Mouse (Mus musculus): Measurements from ENCODE around the gene Slc39a1. TPM values are rescaled to one million over a fixed set of nuclear protein-coding genes. Genes with fewer than 3 reads are reported as not detected.

Slc39a1 gene
- polyA plus RNA-seq, 1 experiment from 2014 or later: 54.0 TPM

GRCm38 (mm10) chr3:90231075-90231474 is 16.9 kb upstream of the Slc39a1 start:
- Histone ChIP-seq H3K27me3 (ENCODE audit: insufficient read depth, low read length) (no peaks in the 10 kb centered on the region), H3K27ac (ENCODE audit: low read depth) (peak overlapping the region; percentile 92), H3K4me1 (ENCODE audit: insufficient read depth) (peaks cover 15% of the 10 kb centered on the region; the same call in 1 of the 2 replicates), H3K36me3 (replicated peaks; ENCODE audit: insufficient read depth, low read length) (peaks cover 20% of the 10 kb centered on the region), H3K9me3 (ENCODE audit: low read length) (peaks cover 3% of the 10 kb centered on the region; the same call in 1 of the 2 replicates), H3K4me3 (ENCODE audit: low read depth, low read length) (peak overlapping the region; percentile 65), H3K4me2 (ENCODE audit: low read depth, low read length) (peak overlapping the region; percentile 78), H3K9ac (replicated peaks) (peak overlapping the region; percentile 80; the same call in 1 of the 2 replicates)
- DNase-seq: no peak
- WGBS (ENCODE audit: insufficient replicate concordance): 10% methylated on average over 8 of the region's 8 CpGs
- TF ChIP-seq EP300 (IDR thresholded peaks at IDR 0.05; ENCODE audit: low read depth): no peak
- TF ChIP-seq CTCF (IDR thresholded peaks at IDR 0.05; ENCODE audit: low read depth): no peak
- ATAC-seq: no peak

- TF ChIP-seq EP300 (IDR thresholded peaks at IDR 0.05; ENCODE audit: low read depth): no peak
- peak; percentile 12; the same call in 1 of the 2 replicates for TF ChIP-seq CTCF (IDR thresholded peaks at IDR 0.05; ENCODE audit: low read depth)
- ATAC-seq (peak; percentile 98), DNase-seq (peak; percentile 91)
- H3K4me1 ChIP-seq (ENCODE audit: insufficient read depth): peaks cover 15% of the 10 kb centered on the region; the same call in 1 of the 2 replicates
- H3K9ac ChIP-seq (replicated peaks): peak within 1 kb of the TSS; percentile 80
- peaks cover 20% of the 10 kb centered on the region for H3K36me3 ChIP-seq (replicated peaks; ENCODE audit: insufficient read depth, low read length)
- H3K4me2 ChIP-seq (ENCODE audit: low read depth, low read length): peak within 1 kb of the TSS; percentile 78
- under 1% methylated on average over 61 of the region's 61 CpGs for WGBS (ENCODE audit: insufficient replicate concordance)
- peak within 1 kb of the TSS; percentile 92 for H3K27ac ChIP-seq (ENCODE audit: low read depth)
- H3K9me3 ChIP-seq (ENCODE audit: low read length): peaks cover 3% of the 10 kb centered on the region; the same call in 1 of the 2 replicates
- H3K27me3 ChIP-seq (ENCODE audit: insufficient read depth, low read length): no peaks in the 10 kb centered on the region
- peak within 1 kb of the TSS; percentile 65 for H3K4me3 ChIP-seq (ENCODE audit: low read depth, low read length)
Observed at GRCm38 (mm10) chr3:90231507-90232333, 16.3 kb upstream of the Slc39a1 start, which contains the start of gene Jtb. Gene Jtb, plus strand, starts transcription at chr3:90231597.

GRCm38 (mm10) chr3:90241251-90241650 is 6.7 kb upstream of the Slc39a1 start:
- ATAC-seq: no peak
- Histone ChIP-seq H3K4me1 (ENCODE audit: insufficient read depth) (peaks cover 24% of the 10 kb centered on the region), H3K36me3 (replicated peaks; ENCODE audit: insufficient read depth, low read length) (no peaks in the 10 kb centered on the region; the same call in 1 of the 2 replicates), H3K27me3 (ENCODE audit: insufficient read depth, low read length) (no peaks in the 10 kb centered on the region), H3K4me2 (ENCODE audit: low read depth, low read length) (no peak overlapping the region), H3K4me3 (ENCODE audit: low read depth, low read length) (no peak overlapping the region), H3K27ac (ENCODE audit: low read depth) (no peak overlapping the region), H3K9me3 (ENCODE audit: low read length) (no peaks in the 10 kb centered on the region), H3K9ac (replicated peaks) (no peak overlapping the region)
- TF ChIP-seq CTCF (IDR thresholded peaks at IDR 0.05; ENCODE audit: low read depth): no peak
- TF ChIP-seq EP300 (IDR thresholded peaks at IDR 0.05; ENCODE audit: low read depth): no peak
- 85% methylated on average over 2 of the region's 2 CpGs for WGBS (ENCODE audit: insufficient replicate concordance)
- DNase-seq: no peak

- 69% methylated on average over 10 of the region's 10 CpGs for WGBS (ENCODE audit: insufficient replicate concordance)
- Histone ChIP-seq H3K9ac (replicated peaks) (no peak overlapping the region), H3K36me3 (replicated peaks; ENCODE audit: insufficient read depth, low read length) (no peaks in the 10 kb centered on the region), H3K4me3 (ENCODE audit: low read depth, low read length) (no peak overlapping the region), H3K4me1 (ENCODE audit: insufficient read depth) (peaks cover 24% of the 10 kb centered on the region), H3K27me3 (ENCODE audit: insufficient read depth, low read length) (no peaks in the 10 kb centered on the region), H3K9me3 (ENCODE audit: low read length) (no peaks in the 10 kb centered on the region), H3K27ac (ENCODE audit: low read depth) (no peak overlapping the region), H3K4me2 (ENCODE audit: low read depth, low read length) (no peak overlapping the region)
- no peak for TF ChIP-seq EP300 (IDR thresholded peaks at IDR 0.05; ENCODE audit: low read depth)
- no peak for TF ChIP-seq CTCF (IDR thresholded peaks at IDR 0.05; ENCODE audit: low read depth)
- DNase-seq (no peak), ATAC-seq (no peak)
Observed at GRCm38 (mm10) chr3:90241669-90242358, 6.2 kb upstream of the Slc39a1 start.

- ATAC-seq (no peak), DNase-seq (no peak)
- no peak for TF ChIP-seq CTCF (IDR thresholded peaks at IDR 0.05; ENCODE audit: low read depth)
- TF ChIP-seq EP300 (IDR thresholded peaks at IDR 0.05; ENCODE audit: low read depth): no peak
- H3K4me3 ChIP-seq (ENCODE audit: low read depth, low read length): peak within 1 kb of the TSS; percentile 21
- peak within 1 kb of the TSS; percentile 63 for H3K4me2 ChIP-seq (ENCODE audit: low read depth, low read length)
- WGBS (ENCODE audit: insufficient replicate concordance): 26% methylated on average over 19 of the region's 19 CpGs
- no peak within 1 kb of the TSS for H3K9ac ChIP-seq (replicated peaks)
- H3K9me3 ChIP-seq (ENCODE audit: low read length): no peaks in the 10 kb centered on the region
- no peak within 1 kb of the TSS for H3K27ac ChIP-seq (ENCODE audit: low read depth)
- peaks cover 28% of the 10 kb centered on the region for H3K4me1 ChIP-seq (ENCODE audit: insufficient read depth)
- no peaks in the 10 kb centered on the region for H3K36me3 ChIP-seq (replicated peaks; ENCODE audit: insufficient read depth, low read length)
- H3K27me3 ChIP-seq (ENCODE audit: insufficient read depth, low read length): no peaks in the 10 kb centered on the region
Observed at GRCm38 (mm10) chr3:90242984-90243775, 4.8 kb upstream of the Slc39a1 start, which contains the start of gene Creb3l4. Gene Creb3l4, minus strand, starts transcription at chr3:90243512.
